Mouse (Mus musculus): ENCODE measurements around the gene 1700034I23Rik.

DNA sequence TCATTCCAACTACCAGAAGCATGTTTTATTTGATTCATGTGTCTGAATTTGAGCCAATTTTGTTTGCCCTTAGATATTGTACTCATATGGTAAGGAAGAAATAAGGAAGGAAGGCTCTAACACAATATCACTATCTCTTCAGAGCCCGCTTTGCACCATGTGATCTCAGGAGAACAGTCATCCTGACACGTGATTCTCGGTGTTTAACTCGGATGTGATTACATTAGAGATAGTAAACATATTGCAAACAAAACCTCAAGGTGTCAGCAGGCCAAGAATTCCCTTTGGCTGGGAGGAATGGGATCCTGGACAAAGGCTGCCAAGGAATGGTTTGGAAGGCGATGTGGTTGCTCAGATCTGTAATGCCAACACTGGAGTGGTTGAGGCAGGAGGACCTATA is 35.8 kb upstream of the 1700034I23Rik start:
- TF ChIP-seq TAL1 (IDR thresholded peaks at IDR 0.05; ENCODE audit: low read length) (no peak), GATA1 (IDR thresholded peaks at IDR 0.05; ENCODE audit: low read length) (no peak)

All from erythroblast, embryonic 14.5 days (primary cell).